Mouse (Mus musculus) effector memory CD4-positive, alpha-beta T cell, adult 5 months (primary cell): ENCODE data around the gene Ivd. TPM values are rescaled to one million over a fixed set of nuclear protein-coding genes. Genes with fewer than 3 reads are reported as not detected.

Source experiments
- polyA plus RNA-seq: library from polyadenylated mRNA; unstranded; fragments of 100-300 nt; shearing (Covaris generic); gene quantifications from one replicate; pipeline ENCODE4 v1.2.1, GENCODE M21; 2017

Gene Ivd
- polyA plus RNA-seq: 79.5 TPM

GRCm38 (mm10) chr2:118861454-118862339 lies at the start of gene Ivd:
TSS of gene Ivd (plus strand) at chr2:118861954.

DNA sequence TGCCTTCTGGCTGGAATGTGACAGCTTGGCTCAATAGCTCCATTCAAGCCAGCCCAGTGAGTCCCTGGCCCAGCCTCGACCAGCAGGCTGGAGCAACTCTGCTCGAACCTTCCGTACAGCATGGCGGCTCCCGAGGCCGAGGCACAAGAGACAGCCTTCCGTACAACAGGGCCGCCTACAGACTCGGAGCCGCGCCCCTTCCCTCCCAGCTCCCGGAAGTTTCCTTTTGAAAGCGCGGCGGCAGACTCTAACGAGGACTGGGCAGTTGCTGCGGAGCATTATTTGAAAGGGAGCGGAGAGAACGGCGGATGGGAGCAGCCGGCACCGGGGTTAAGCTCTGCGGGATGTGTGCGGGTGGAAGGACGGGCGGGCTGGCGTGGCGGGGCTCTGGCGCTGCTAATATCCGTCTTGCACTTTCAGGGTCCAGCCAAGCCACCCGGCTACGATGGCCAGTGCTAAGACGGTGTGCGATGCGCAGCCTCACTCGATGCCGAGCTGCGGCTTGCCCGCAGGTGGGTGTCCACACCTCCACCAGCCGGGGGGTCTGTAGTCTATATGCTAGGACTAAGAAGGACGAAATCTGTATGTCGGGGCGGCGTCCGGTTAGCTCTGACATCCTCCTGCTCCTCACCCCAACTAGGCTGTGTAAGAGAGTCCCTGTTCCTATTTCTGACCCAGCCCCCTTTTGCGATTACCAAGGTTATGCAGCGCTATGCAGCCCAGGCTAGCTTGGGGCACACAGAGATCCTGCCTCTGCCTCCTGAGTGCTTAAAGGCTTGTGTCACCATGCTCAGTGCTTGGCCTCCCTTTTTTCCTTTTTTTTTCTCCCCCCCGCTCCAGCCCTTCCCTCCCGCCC lies 47.5 kb upstream of the Ivd start, which contains the start of gene Knstrn:
Knstrn (plus strand) TSS at position 23 of the 856 bp plus-strand sequence.

GRCm38 (mm10) chr2:118899981-118900825 lies 38.4 kb downstream of the Ivd start, which contains the start of gene Bahd1:
TSS of gene Bahd1 (plus strand) at chr2:118900377.

DNA sequence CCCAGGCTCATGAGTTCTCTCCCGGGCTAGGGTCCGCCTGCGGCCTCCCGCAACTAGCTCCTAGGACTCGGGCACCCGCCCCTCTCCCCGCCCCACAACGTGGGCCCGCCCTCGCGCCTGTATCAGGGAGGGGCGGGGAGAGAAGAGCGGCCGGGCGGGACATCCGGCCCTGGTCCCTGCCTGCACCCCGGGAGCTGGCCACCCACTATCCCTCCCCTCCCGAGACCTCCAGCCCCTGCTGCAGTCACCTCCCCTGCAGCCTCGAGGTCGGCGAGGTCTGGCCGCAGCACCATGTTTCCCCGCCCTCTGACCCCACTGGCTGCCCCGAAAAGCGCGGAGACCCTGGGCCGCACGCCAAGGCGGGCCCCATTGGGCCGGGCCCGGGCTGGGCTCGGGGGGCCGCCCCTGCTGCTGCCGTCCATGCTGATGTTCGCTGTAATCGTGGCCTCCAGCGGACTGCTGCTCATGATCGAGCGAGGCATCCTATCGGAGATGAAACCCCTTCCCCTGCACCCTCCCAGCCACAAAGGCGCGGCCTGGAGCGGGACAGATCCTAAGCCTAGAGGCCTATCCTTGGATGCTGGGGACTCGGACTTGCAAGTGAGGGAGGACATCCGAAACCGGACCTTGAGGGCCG lies 64.7 kb downstream of the Ivd start, which contains the start of gene Chst14:
Chst14 (plus strand) TSS at position 136 of the 637 bp plus-strand sequence.

Other genes starting within 250 kb of the Ivd start
- 2.2 TPM for gene Pak6, start 198.7 kb upstream of the Ivd start, polyA plus RNA-seq
- not detected for gene Ankrd63, start 158.0 kb upstream of the Ivd start, polyA plus RNA-seq
- gene Plcb2, start 133.5 kb upstream of the Ivd start, polyA plus RNA-seq: 15.4 TPM
- 17.7 TPM for gene Inafm2, start 116.2 kb upstream of the Ivd start, polyA plus RNA-seq
- not detected for gene Ccdc9b, start 99.3 kb upstream of the Ivd start, polyA plus RNA-seq
- gene Phgr1, start 89.2 kb upstream of the Ivd start, polyA plus RNA-seq: not detected
- gene Disp2, start 82.2 kb upstream of the Ivd start, polyA plus RNA-seq: not detected
- gene Knstrn, start 48.0 kb upstream of the Ivd start, polyA plus RNA-seq: 5.5 TPM
- 23.6 TPM for gene Bahd1, start 38.4 kb downstream of the Ivd start, polyA plus RNA-seq
- 0.47 TPM for gene Chst14, start 64.5 kb downstream of the Ivd start, polyA plus RNA-seq
- gene Ccdc32, start 167.4 kb downstream of the Ivd start, polyA plus RNA-seq: 10.9 TPM
- 2.6 TPM for gene Rpusd2, start 172.8 kb downstream of the Ivd start, polyA plus RNA-seq
- gene Knl1, start 185.2 kb downstream of the Ivd start, polyA plus RNA-seq: 1.3 TPM